Mouse (Mus musculus) ES-E14 (cell line): ENCODE measurements at regions not wholly inside any gene's neighbourhood (a gene's known extent, or its start where the extent isn't known, plus 50 kb on each side); places are given as distances from the start of the nearest gene placed in this dataset.

Experiments used
- CHD2 ChIP-seq: IDR thresholded peaks from 2 replicates; pipeline ENCODE4 v1.6.1; 2014; ENCODE audit warnings: mild to moderate bottlenecking, low read depth, low read length, inconsistent platforms
- ZC3H11A ChIP-seq: IDR thresholded peaks from 2 replicates; pipeline ENCODE4 v1.6.1; 2012; ENCODE audit warnings: low read depth, mild to moderate bottlenecking, inconsistent platforms, low read length, borderline replicate concordance
- ZNF384 ChIP-seq: IDR thresholded peaks from 2 replicates; pipeline ENCODE4 v1.6.1; 2012; ENCODE audit warnings: low read depth, low read length, inconsistent platforms

- TF ChIP-seq ZC3H11A (no peak), ZNF384 (no peak), CHD2 (no peak)
Observed at GRCm38 (mm10) chr7:35878164-35878563, 75.4 kb upstream of the Zfp507 start.
